Mouse (Mus musculus) bone marrow macrophage, adult 2 months (primary cell): ENCODE measurements around the gene Cdadc1. TPM values are rescaled to one million over a fixed set of nuclear protein-coding genes. Genes with fewer than 3 reads are reported as not detected.

Experiments used
- H3K27ac ChIP-seq: 2 replicates; pipeline ENCODE4 v1.5.1; 2012; ENCODE audit warnings: low read depth, low read length; ENCODE audit not compliant: insufficient read depth
- H3K4me1 ChIP-seq: 2 replicates; pipeline ENCODE4 v1.6.1; 2012; ENCODE audit warnings: low read length; ENCODE audit not compliant: control insufficient read depth, insufficient read depth
- H3K4me3 ChIP-seq: 2 replicates; pipeline ENCODE4 v1.5.1; 2012; ENCODE audit warnings: mild to moderate bottlenecking, low read length, moderate library complexity; ENCODE audit not compliant: insufficient read depth
- CTCF ChIP-seq: IDR thresholded peaks from 2 replicates; pipeline ENCODE4 v1.5.1; 2012; ENCODE audit warnings: low read depth, mild to moderate bottlenecking, low read length, moderate library complexity
- POLR2A ChIP-seq: IDR thresholded peaks from 2 replicates; pipeline ENCODE4 v1.6.1; 2012; ENCODE audit warnings: mild to moderate bottlenecking, low read depth, low read length, borderline replicate concordance
- polyA plus RNA-seq: library from polyadenylated mRNA; stranded (reverse); fragments of >200 nt; gene quantifications from 2 replicates; pipeline ENCODE4 v1.2.4, GENCODE M21; 2012; ENCODE audit not compliant: missing spikeins, insufficient read depth, insufficient read length

Cdadc1 gene
- polyA plus RNA-seq, 1 experiment: 29.4 TPM

- no peak for TF ChIP-seq CTCF
- no peak for TF ChIP-seq POLR2A
- no peak overlapping the region for H3K4me3 ChIP-seq
- no peak overlapping the region for H3K27ac ChIP-seq
- no peaks in the 10 kb centered on the region for H3K4me1 ChIP-seq
Observed at GRCm38 (mm10) chr14:59513922-59514444, 83.8 kb downstream of the Cdadc1 start.

Other genes with a start within 250 kb of the Cdadc1 start
- 42.3 and 47.9 TPM in 2 replicates for gene Phf11d, start 232.5 kb downstream of the Cdadc1 start, polyA plus RNA-seq
- 2.2 and 2.4 TPM in 2 replicates for gene Phf11c, start 202.6 kb downstream of the Cdadc1 start, polyA plus RNA-seq
- gene Setdb2, start 157.1 kb downstream of the Cdadc1 start, polyA plus RNA-seq: 12.5 and 14.4 TPM in 2 replicates
- gene Cab39l, start 157.0 kb downstream of the Cdadc1 start, polyA plus RNA-seq: 26.9 and 32.4 TPM in 2 replicates
- not detected in 2 replicates for gene Shisa2, start 27.3 kb upstream of the Cdadc1 start, polyA plus RNA-seq